Mouse (Mus musculus): ENCODE results near the gene Tcte1.

- TF ChIP-seq TAL1 (IDR thresholded peaks at IDR 0.05; ENCODE audit: low read length) (no peak), GATA1 (IDR thresholded peaks at IDR 0.05; ENCODE audit: low read length) (no peak)
These were observed 17.2 kb upstream of the Tcte1 start for GRCm38 (mm10) chr17:45505941-45506465.
